Mouse (Mus musculus): ENCODE results near the gene Ldlrad2.

The Ldlrad2 gene

DNA sequence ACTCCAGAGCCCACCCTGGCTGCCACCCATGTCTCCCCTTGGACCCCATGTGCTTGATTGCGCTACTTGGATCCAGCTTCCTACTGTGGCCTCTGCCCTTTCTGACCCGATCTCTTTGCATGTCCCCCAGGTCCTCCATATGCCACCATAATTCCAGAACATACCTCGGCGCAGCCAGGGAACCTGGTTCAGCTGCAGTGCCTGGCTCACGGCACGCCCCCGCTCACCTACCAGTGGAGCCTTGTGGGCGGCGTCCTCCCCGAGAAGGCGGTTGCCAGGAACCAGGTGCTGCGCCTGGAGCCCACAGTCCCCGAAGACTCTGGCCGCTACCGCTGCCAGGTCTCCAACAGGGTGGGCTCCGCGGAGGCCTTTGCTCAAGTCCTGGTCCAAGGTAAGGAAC, 20.9 kb downstream of the Ldlrad2 start:
- DNase-seq (ENCODE audit: low spot score), result no peak

- no peak for DNase-seq (ENCODE audit: low spot score)
Measured at GRCm38 (mm10) chr4:137546003-137546525, 28.3 kb downstream of the Ldlrad2 start.

GRCm38 (mm10) chr4:137545568-137545967, 28.8 kb downstream of the Ldlrad2 start:
- DNase-seq (ENCODE audit: low spot score), result no peak

- peak; percentile 17 for DNase-seq (ENCODE audit: low spot score)
Measured at GRCm38 (mm10) chr4:137542968-137543367, 31.4 kb downstream of the Ldlrad2 start.

GRCm38 (mm10) chr4:137540356-137540755, 34.0 kb downstream of the Ldlrad2 start:
- DNase-seq (ENCODE audit: low spot score), result no peak

DNA sequence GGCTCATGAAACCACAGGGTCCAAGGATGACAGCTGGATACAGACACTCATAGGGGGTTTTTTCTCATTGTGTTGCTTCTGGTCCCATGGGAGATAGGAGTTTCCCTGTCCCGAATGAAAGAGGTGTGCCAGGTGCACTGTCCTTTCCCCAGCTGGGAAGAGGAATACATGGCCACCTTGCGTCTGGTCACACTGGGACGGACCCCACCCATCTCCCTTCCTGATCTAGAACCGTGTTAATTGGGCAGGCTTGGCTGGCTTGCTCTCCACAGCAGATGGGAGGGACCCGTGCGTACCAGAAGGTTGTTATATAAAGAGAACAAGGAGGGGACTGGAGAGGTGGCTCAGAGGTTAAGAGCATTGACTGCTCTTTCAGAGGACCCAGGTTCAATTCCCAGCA, 46.5 kb downstream of the Ldlrad2 start:
- no peak for DNase-seq (ENCODE audit: low spot score)

DNA sequence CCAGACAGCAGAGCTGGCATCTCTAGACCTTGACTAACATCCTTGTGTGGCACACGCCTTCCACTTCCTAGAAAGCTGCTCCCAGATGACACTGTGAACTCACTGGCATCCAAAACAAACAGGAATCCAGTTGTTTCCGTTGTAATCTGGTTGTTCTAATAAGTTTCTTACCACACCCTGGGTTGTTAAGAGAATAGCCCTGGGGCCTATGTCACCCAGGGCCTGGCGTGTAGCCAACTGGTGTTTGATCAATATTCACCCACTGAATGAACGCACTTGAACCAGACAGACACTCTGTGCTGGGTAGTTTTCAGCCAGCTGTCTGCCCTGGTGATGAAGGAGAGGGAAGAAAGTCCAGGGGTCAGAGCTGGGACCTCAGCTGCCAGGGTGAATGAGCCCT, 47.0 kb downstream of the Ldlrad2 start:
- DNase-seq (ENCODE audit: low spot score), result no peak

GRCm38 (mm10) chr4:137525426-137525825, 48.9 kb downstream of the Ldlrad2 start:
- no peak for DNase-seq (ENCODE audit: low spot score)
